Mouse (Mus musculus) liver, embryonic 15.5 days (tissue): ENCODE results near the gene Ryr3. TPM values are rescaled to one million over a fixed set of nuclear protein-coding genes. Genes with fewer than 3 reads are reported as not detected.

Experiments used
- ATAC-seq: fragments of 200-750 bp; cut with Nextera tagmentation; 2 replicates; pipeline ENCODE4 v1.8.0; 2017; ENCODE audit warnings: moderate number of reproducible peaks, mild to moderate bottlenecking, moderate library complexity; ENCODE audit not compliant: insufficient read depth
- H3K27ac ChIP-seq: fragments of 300-500 bp; sonication (generic); replicated peaks from 2 replicates; pipeline ENCODE4 v1.5.1; 2015; ENCODE audit warnings: mild to moderate bottlenecking, inconsistent platforms
- H3K27me3 ChIP-seq: fragments of 300-500 bp; sonication (generic); 2 replicates; pipeline ENCODE4 v1.6.1; 2015; ENCODE audit warnings: mild to moderate bottlenecking, inconsistent platforms
- H3K36me3 ChIP-seq: fragments of 300-500 bp; sonication (generic); replicated peaks from 2 replicates; pipeline ENCODE4 v1.6.1; 2015; ENCODE audit warnings: moderate library complexity, mild to moderate bottlenecking, inconsistent platforms
- H3K4me1 ChIP-seq: fragments of 300-500 bp; sonication (generic); replicated peaks from 2 replicates; pipeline ENCODE4 v1.6.1; 2015; ENCODE audit warnings: inconsistent platforms
- H3K4me2 ChIP-seq: fragments of 300-500 bp; sonication (generic); 2 replicates; pipeline ENCODE4 v1.6.1; 2015; ENCODE audit warnings: moderate library complexity, mild to moderate bottlenecking, inconsistent platforms
- H3K4me3 ChIP-seq: fragments of 300-500 bp; sonication (generic); replicated peaks from 2 replicates; pipeline ENCODE4 v1.5.1; 2015; ENCODE audit warnings: mild to moderate bottlenecking, inconsistent platforms
- H3K9ac ChIP-seq: fragments of 300-500 bp; sonication (generic); 2 replicates; pipeline ENCODE4 v1.6.1; 2015; ENCODE audit warnings: moderate library complexity, mild to moderate bottlenecking, inconsistent platforms
- H3K9me3 ChIP-seq: fragments of 300-500 bp; sonication (generic); replicated peaks from 2 replicates; pipeline ENCODE4 v1.6.1; 2016; ENCODE audit warnings: inconsistent platforms
- WGBS: fragments of 180-500 bp; shearing (Covaris S2); methylation state at CpG from one replicate; pipeline ENCODE4 v1.1.7; 2015; ENCODE audit warnings: mixed read lengths; ENCODE audit not compliant: insufficient replicate concordance; 5-methylcytosine and 5-hydroxymethylcytosine counted together
- microRNA-seq: library from miRNA; unstranded; fragments of <30 nt; microRNA quantifications from one replicate; pipeline ENCODE4, GENCODE M21; 2016
- polyA plus RNA-seq: library from polyadenylated mRNA; unstranded; fragments of >200 nt; fragmentation: Nextera tagmentation; extraction: Ambion mirVana; gene quantifications from 2 replicates; pipeline ENCODE4 v1.2.1, GENCODE M21; 2015

Gene Ryr3
- polyA plus RNA-seq, 1 experiment from 2014 or later = 0.08 TPM

- no peak overlapping the region for H3K27ac ChIP-seq
- H3K4me3 ChIP-seq = no peak overlapping the region
- H3K4me1 ChIP-seq = no peaks in the 10 kb centered on the region
- 45% methylated on average over 3 of the region's 3 CpGs for WGBS
- H3K4me2 ChIP-seq = no peak overlapping the region
- no peak overlapping the region for H3K9ac ChIP-seq
- ATAC-seq = no peak
- H3K27me3 ChIP-seq = no peaks in the 10 kb centered on the region
- H3K36me3 ChIP-seq = no peaks in the 10 kb centered on the region
- H3K9me3 ChIP-seq = no peaks in the 10 kb centered on the region
These were observed 621.1 kb downstream of the Ryr3 start for GRCm38 (mm10) chr2:112595807-112596206.

DNA sequence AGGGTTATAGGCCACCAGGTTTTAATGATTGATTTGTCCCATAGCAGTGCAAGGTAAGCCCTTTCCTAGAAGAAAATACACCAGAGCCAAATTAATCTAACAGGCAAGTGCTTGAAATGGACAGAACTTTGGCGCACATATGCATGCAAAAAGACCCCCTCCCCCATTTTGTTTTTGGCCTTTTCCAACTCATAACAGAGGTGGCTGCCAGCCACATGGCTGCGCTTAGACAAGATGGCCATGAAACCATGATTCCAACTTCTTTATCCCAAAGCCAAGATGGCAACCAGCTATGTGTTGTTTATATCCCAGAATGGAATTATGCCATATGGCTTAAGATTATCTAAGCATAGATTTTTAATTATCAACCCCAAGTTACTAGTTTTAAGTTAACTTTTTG, 623.1 kb downstream of the Ryr3 start:
- H3K4me1 ChIP-seq = no peaks in the 10 kb centered on the region
- no peak overlapping the region for H3K9ac ChIP-seq
- no peaks in the 10 kb centered on the region for H3K27me3 ChIP-seq
- H3K9me3 ChIP-seq = no peaks in the 10 kb centered on the region
- no peak overlapping the region for H3K27ac ChIP-seq
- 78% methylated on average over 2 of the region's 2 CpGs for WGBS
- no peaks in the 10 kb centered on the region for H3K36me3 ChIP-seq
- no peak overlapping the region for H3K4me2 ChIP-seq
- no peak overlapping the region for H3K4me3 ChIP-seq
- ATAC-seq = no peak

DNA sequence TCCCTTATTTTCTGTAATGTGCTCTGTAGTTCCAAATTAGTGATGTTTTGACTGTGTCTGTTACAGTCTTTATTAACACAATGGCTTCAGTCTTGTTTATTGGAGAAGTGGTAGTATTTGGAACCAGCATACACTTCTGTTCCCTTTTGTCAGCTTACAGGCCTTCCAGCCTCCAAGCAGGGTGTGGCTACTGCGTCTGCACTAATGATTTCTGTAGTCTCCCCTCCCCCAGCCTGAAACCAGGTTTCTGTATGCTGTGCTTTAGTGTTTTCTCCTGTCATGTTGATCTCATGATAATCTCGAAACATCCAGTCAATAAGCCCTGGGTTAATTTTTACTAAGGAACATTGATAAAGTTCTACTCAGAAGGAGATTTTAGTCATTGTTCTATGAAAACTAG, 623.6 kb downstream of the Ryr3 start:
- WGBS = 35% methylated on average over 2 of the region's 2 CpGs
- Histone ChIP-seq H3K4me1 (no peaks in the 10 kb centered on the region), H3K4me2 (no peak overlapping the region), H3K9ac (no peak overlapping the region), H3K9me3 (no peaks in the 10 kb centered on the region), H3K27ac (no peak overlapping the region), H3K4me3 (no peak overlapping the region), H3K36me3 (no peaks in the 10 kb centered on the region), H3K27me3 (no peaks in the 10 kb centered on the region)
- no peak for ATAC-seq

DNA sequence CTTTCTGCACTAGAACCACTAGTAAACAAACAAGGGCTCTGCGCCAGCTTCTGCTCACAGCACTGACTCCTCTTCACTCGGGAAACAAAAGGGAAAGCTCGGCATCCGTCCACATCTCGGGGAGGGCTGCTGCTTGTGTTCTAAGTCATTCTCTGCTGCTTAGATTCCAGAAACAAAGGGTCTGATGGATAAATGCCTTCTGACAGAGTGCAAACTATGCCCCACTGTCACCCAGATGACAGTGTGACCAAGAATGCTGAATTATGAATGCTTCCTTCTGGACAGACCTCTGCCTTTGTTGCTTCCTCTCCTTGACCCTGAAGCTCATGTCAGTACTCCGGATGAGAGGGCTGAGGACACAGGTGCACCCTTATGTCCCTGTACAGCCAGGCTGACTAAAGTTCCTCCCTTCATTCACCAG, 625.4 kb downstream of the Ryr3 start:
- Histone ChIP-seq H3K36me3 (no peaks in the 10 kb centered on the region), H3K9me3 (no peaks in the 10 kb centered on the region), H3K4me1 (no peaks in the 10 kb centered on the region), H3K27me3 (no peaks in the 10 kb centered on the region), H3K9ac (no peak overlapping the region), H3K4me2 (no peak overlapping the region), H3K27ac (no peak overlapping the region), H3K4me3 (no peak overlapping the region)
- no peak for ATAC-seq
- WGBS = 69% methylated on average over 6 of the region's 6 CpGs

DNA sequence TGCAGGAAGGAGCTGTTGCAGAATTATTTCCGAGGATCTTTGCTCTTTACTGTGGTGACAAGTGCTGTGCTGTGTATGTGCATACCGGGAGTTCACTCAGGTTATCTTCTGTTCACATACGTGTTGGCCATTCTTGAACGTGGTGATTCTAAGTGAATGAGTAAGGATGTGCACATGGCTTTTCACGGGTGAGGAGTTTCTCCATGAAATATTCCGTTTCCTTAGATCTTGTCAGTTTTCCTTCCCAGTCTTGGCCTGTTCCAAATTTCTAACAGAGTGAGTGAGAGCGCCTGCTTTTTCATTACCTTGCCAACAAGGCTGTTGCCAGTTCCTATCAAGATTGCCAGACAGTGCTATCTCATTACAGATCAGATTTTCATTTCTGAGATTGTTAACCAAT, 625.9 kb downstream of the Ryr3 start:
- no peaks in the 10 kb centered on the region for H3K36me3 ChIP-seq
- H3K27ac ChIP-seq = no peak overlapping the region
- H3K4me3 ChIP-seq = no peak overlapping the region
- no peak overlapping the region for H3K9ac ChIP-seq
- no peaks in the 10 kb centered on the region for H3K9me3 ChIP-seq
- 61% methylated on average over 7 of the region's 7 CpGs for WGBS
- H3K4me1 ChIP-seq = no peaks in the 10 kb centered on the region
- no peaks in the 10 kb centered on the region for H3K27me3 ChIP-seq
- ATAC-seq = no peak
- H3K4me2 ChIP-seq = no peak overlapping the region

Small RNAs within 50 kb of the gene (microRNA-seq; reads per million reads assigned to microRNA genes)
- gene Gm44374 = not detected

Other genes starting within 250 kb of the Ryr3 start
- gene Tmco5b, start 68.6 kb upstream of the Ryr3 start, polyA plus RNA-seq = not detected in 2 replicates
- 0.44 and 0.67 TPM in 2 replicates for gene Fmn1, start 110.6 kb upstream of the Ryr3 start, polyA plus RNA-seq